Mouse (Mus musculus): ENCODE data around the gene Adm. TPM values are rescaled to one million over a fixed set of nuclear protein-coding genes. Genes with fewer than 3 reads are reported as not detected.

Gene Adm
- polyA plus RNA-seq, 1 experiment = 1.2 TPM

GRCm38 (mm10) chr7:110645311-110645710 lies 17.9 kb downstream of the Adm start:
- no peaks in the 10 kb centered on the region for H3K79me2 ChIP-seq (ENCODE audit: control insufficient read depth, insufficient read depth)
- H3K27me3 ChIP-seq (ENCODE audit: control insufficient read depth, insufficient read depth, insufficient read length) = no peaks in the 10 kb centered on the region
- H3ac ChIP-seq (ENCODE audit: control insufficient read depth, insufficient read length) = no peak overlapping the region
- no peaks in the 10 kb centered on the region for H3K36me3 ChIP-seq (ENCODE audit: control insufficient read depth, insufficient read depth)
- TF ChIP-seq MYOD1 (IDR thresholded peaks at IDR 0.05; ENCODE audit: control insufficient read depth in 1 of 3, insufficient read length in 2 of 3, low read depth in 2 of 3) (no peak), TCF12 (IDR thresholded peaks at IDR 0.05; ENCODE audit: insufficient read depth, poor library complexity, severe bottlenecking) (no peak), MAX (IDR thresholded peaks at IDR 0.05; ENCODE audit: low read depth) (no peak), USF1 (IDR thresholded peaks at IDR 0.05; ENCODE audit: low read depth) (no peak), POLR2AphosphoS2 (IDR thresholded peaks at IDR 0.05; ENCODE audit: insufficient read length, low read depth) (no peak), SRF (IDR thresholded peaks at IDR 0.05; ENCODE audit: control insufficient read depth, insufficient read length, low read depth) (no peak), TCF3 (IDR thresholded peaks at IDR 0.05; ENCODE audit: insufficient read length, low read depth) (no peak), CEBPB (IDR thresholded peaks at IDR 0.05; ENCODE audit: insufficient read depth, poor library complexity, severe bottlenecking) (no peak)
- no peak overlapping the region for H3K4me2 ChIP-seq (ENCODE audit: low read depth)
- no peak overlapping the region for H3K4me3 ChIP-seq

- H3K27me3 ChIP-seq (ENCODE audit: control insufficient read depth, insufficient read depth, insufficient read length) = no peaks in the 10 kb centered on the region
- H3K36me3 ChIP-seq (ENCODE audit: control insufficient read depth, insufficient read depth) = no peaks in the 10 kb centered on the region
- H3K4me2 ChIP-seq (ENCODE audit: low read depth) = no peak overlapping the region
- H3ac ChIP-seq (ENCODE audit: control insufficient read depth, insufficient read length) = no peak overlapping the region
- no peak overlapping the region for H3K4me3 ChIP-seq
- H3K79me2 ChIP-seq (ENCODE audit: control insufficient read depth, insufficient read depth) = no peaks in the 10 kb centered on the region
- TF ChIP-seq E2F4 (IDR thresholded peaks at IDR 0.05; ENCODE audit: insufficient read depth) (no peak), MAX (IDR thresholded peaks at IDR 0.05; ENCODE audit: low read depth) (no peak), USF1 (IDR thresholded peaks at IDR 0.05; ENCODE audit: low read depth) (no peak), MYOG (IDR thresholded peaks at IDR 0.05; ENCODE audit: control insufficient read depth in 1 of 3, insufficient read depth in 1 of 3, insufficient read length in 2 of 3, low read depth in 2 of 3) (no peak), CEBPB (IDR thresholded peaks at IDR 0.05; ENCODE audit: insufficient read depth, poor library complexity, severe bottlenecking) (no peak), POLR2A (IDR thresholded peaks at IDR 0.05; ENCODE audit: insufficient read length, low read depth) (no peak), SRF (IDR thresholded peaks at IDR 0.05; ENCODE audit: control insufficient read depth, insufficient read length, low read depth) (no peak), REST (IDR thresholded peaks at IDR 0.05; ENCODE audit: insufficient read depth, insufficient read length) (no peak), MYOD1 (IDR thresholded peaks at IDR 0.05; ENCODE audit: control insufficient read depth in 1 of 3, insufficient read length in 2 of 3, low read depth in 2 of 3) (no peak), TCF12 (IDR thresholded peaks at IDR 0.05; ENCODE audit: insufficient read depth, poor library complexity, severe bottlenecking) (no peak), TCF3 (IDR thresholded peaks at IDR 0.05; ENCODE audit: insufficient read length, low read depth) (no peak), POLR2AphosphoS2 (IDR thresholded peaks at IDR 0.05; ENCODE audit: insufficient read length, low read depth) (no peak)
These were observed 18.4 kb downstream of the Adm start for GRCm38 (mm10) chr7:110645859-110646258.

GRCm38 (mm10) chr7:110646611-110647407 lies 19.3 kb downstream of the Adm start:
- Histone ChIP-seq H3K4me3 (no peak overlapping the region), H3K36me3 (ENCODE audit: control insufficient read depth, insufficient read depth) (no peaks in the 10 kb centered on the region), H3ac (ENCODE audit: control insufficient read depth, insufficient read length) (no peak overlapping the region), H3K27me3 (ENCODE audit: control insufficient read depth, insufficient read depth, insufficient read length) (no peaks in the 10 kb centered on the region), H3K79me2 (ENCODE audit: control insufficient read depth, insufficient read depth) (no peaks in the 10 kb centered on the region), H3K4me2 (ENCODE audit: low read depth) (no peak overlapping the region)
- TF ChIP-seq TCF3 (IDR thresholded peaks at IDR 0.05; ENCODE audit: insufficient read length, low read depth) (no peak), USF1 (IDR thresholded peaks at IDR 0.05; ENCODE audit: low read depth) (no peak), CEBPB (IDR thresholded peaks at IDR 0.05; ENCODE audit: insufficient read depth, poor library complexity, severe bottlenecking) (no peak), MYOG (IDR thresholded peaks at IDR 0.05; ENCODE audit: control insufficient read depth in 1 of 3, insufficient read depth in 1 of 3, insufficient read length in 2 of 3, low read depth in 2 of 3) (no peak), SRF (IDR thresholded peaks at IDR 0.05; ENCODE audit: control insufficient read depth, insufficient read length, low read depth) (no peak), MAX (IDR thresholded peaks at IDR 0.05; ENCODE audit: low read depth) (no peak), E2F4 (IDR thresholded peaks at IDR 0.05; ENCODE audit: insufficient read depth) (no peak), POLR2A (IDR thresholded peaks at IDR 0.05; ENCODE audit: insufficient read length, low read depth) (no peak), MYOD1 (IDR thresholded peaks at IDR 0.05; ENCODE audit: control insufficient read depth in 1 of 3, insufficient read length in 2 of 3, low read depth in 2 of 3) (no peak), REST (IDR thresholded peaks at IDR 0.05; ENCODE audit: insufficient read depth, insufficient read length) (no peak), POLR2AphosphoS2 (IDR thresholded peaks at IDR 0.05; ENCODE audit: insufficient read length, low read depth) (no peak), TCF12 (IDR thresholded peaks at IDR 0.05; ENCODE audit: insufficient read depth, poor library complexity, severe bottlenecking) (no peak)

GRCm38 (mm10) chr7:110647559-110648454 lies 20.3 kb downstream of the Adm start:
- Histone ChIP-seq H3ac (ENCODE audit: control insufficient read depth, insufficient read length) (no peak overlapping the region), H3K27me3 (ENCODE audit: control insufficient read depth, insufficient read depth, insufficient read length) (no peaks in the 10 kb centered on the region), H3K4me3 (no peak overlapping the region), H3K79me2 (ENCODE audit: control insufficient read depth, insufficient read depth) (no peaks in the 10 kb centered on the region), H3K4me2 (ENCODE audit: low read depth) (peak overlapping the region; percentile 1), H3K36me3 (ENCODE audit: control insufficient read depth, insufficient read depth) (no peaks in the 10 kb centered on the region)
- TF ChIP-seq MYOD1 (IDR thresholded peaks at IDR 0.05; ENCODE audit: control insufficient read depth in 1 of 3, insufficient read length in 2 of 3, low read depth in 2 of 3) (no peak), MYOG (IDR thresholded peaks at IDR 0.05; ENCODE audit: control insufficient read depth in 1 of 3, insufficient read depth in 1 of 3, insufficient read length in 2 of 3, low read depth in 2 of 3) (no peak), REST (IDR thresholded peaks at IDR 0.05; ENCODE audit: insufficient read depth, insufficient read length) (no peak), POLR2AphosphoS2 (IDR thresholded peaks at IDR 0.05; ENCODE audit: insufficient read length, low read depth) (no peak), USF1 (IDR thresholded peaks at IDR 0.05; ENCODE audit: low read depth) (no peak), SRF (IDR thresholded peaks at IDR 0.05; ENCODE audit: control insufficient read depth, insufficient read length, low read depth) (no peak), TCF3 (IDR thresholded peaks at IDR 0.05; ENCODE audit: insufficient read length, low read depth) (no peak), E2F4 (IDR thresholded peaks at IDR 0.05; ENCODE audit: insufficient read depth) (no peak), POLR2A (IDR thresholded peaks at IDR 0.05; ENCODE audit: insufficient read length, low read depth) (no peak), TCF12 (IDR thresholded peaks at IDR 0.05; ENCODE audit: insufficient read depth, poor library complexity, severe bottlenecking) (no peak)

Data from myocyte (in vitro differentiated cells).